Mouse (Mus musculus): Measurements from ENCODE around the gene Rsrp1. TPM values are rescaled to one million over a fixed set of nuclear protein-coding genes. Genes with fewer than 3 reads are reported as not detected.

Gene Rsrp1
- total RNA-seq, 2 experiments from 2014 or later: 177 to 237 TPM

- DNase-seq: peak in 1 of 2 experiments; percentile 30
These were observed 1.7 kb upstream of the Rsrp1 start for GRCm38 (mm10) chr4:134921703-134922102.

- peak in 1 of 2 experiments; percentile 25 for DNase-seq
These were observed 1.1 kb upstream of the Rsrp1 start for GRCm38 (mm10) chr4:134922111-134922924.

- DNase-seq: peak; percentile 86
These were observed 507 bp upstream of the Rsrp1 start for GRCm38 (mm10) chr4:134922925-134923244.

GRCm38 (mm10) chr4:134924019-134924741 lies 788 bp downstream of the Rsrp1 start:
- peak; percentile 77 to 85 for DNase-seq

- DNase-seq: peak; percentile 59 to 64
These were observed 1.8 kb downstream of the Rsrp1 start for GRCm38 (mm10) chr4:134925206-134925605.

- DNase-seq: peak in 1 of 2 experiments; percentile 38
These were observed 4.5 kb downstream of the Rsrp1 start for GRCm38 (mm10) chr4:134927815-134928463.

GRCm38 (mm10) chr4:134928464-134928836 lies 5.1 kb downstream of the Rsrp1 start:
- DNase-seq: peak in 1 of 2 experiments; percentile 17

GRCm38 (mm10) chr4:134929536-134929935 lies 6.1 kb downstream of the Rsrp1 start:
- no peak for DNase-seq

GRCm38 (mm10) chr4:134930190-134930589 lies 6.8 kb downstream of the Rsrp1 start:
- peak in 1 of 2 experiments; percentile 23 for DNase-seq

- peak; percentile 97 for DNase-seq
These were observed 7.5 kb downstream of the Rsrp1 start, which contains the start of gene Syf2 for GRCm38 (mm10) chr4:134930684-134931481. Gene Syf2, plus strand, starts transcription at chr4:134930898.

GRCm38 (mm10) chr4:134937240-134938176 lies 14.1 kb downstream of the Rsrp1 start:
- DNase-seq: peak; percentile 47 to 60

GRCm38 (mm10) chr4:134939900-134940299 lies 16.5 kb downstream of the Rsrp1 start:
- DNase-seq: no peak

- DNase-seq: no peak
These were observed 20.6 kb downstream of the Rsrp1 start for GRCm38 (mm10) chr4:134943758-134944538.

GRCm38 (mm10) chr4:134946024-134946744 lies 22.8 kb downstream of the Rsrp1 start:
- DNase-seq: peak; percentile 76 to 85

- peak in 1 of 2 experiments; percentile 21 for DNase-seq
These were observed 27.2 kb downstream of the Rsrp1 start for GRCm38 (mm10) chr4:134950518-134951091.

GRCm38 (mm10) chr4:134954461-134954860 lies 31.1 kb downstream of the Rsrp1 start:
- DNase-seq: peak in 1 of 2 experiments; percentile 31

GRCm38 (mm10) chr4:134955196-134955595 lies 31.8 kb downstream of the Rsrp1 start:
- DNase-seq: no peak

- no peak for DNase-seq
These were observed 32.5 kb downstream of the Rsrp1 start for GRCm38 (mm10) chr4:134955845-134956244.

- DNase-seq: peak; percentile 62 to 87
These were observed 32.9 kb downstream of the Rsrp1 start for GRCm38 (mm10) chr4:134956328-134956727.

Measured in heart, adult 18-20 months (tissue).